ENCODE assay signal across 24 mouse cellular contexts in genomic region chr12:76047921-76048320, GRCm38 (mm10).
DNase-seq lines count a peak whose midpoint lies in the region; ATAC-seq and TF ChIP-seq lines count a peak whose summit lies in the region.
"Had no signal": no experiment of that assay in that cellular context is flagged by ENCODE, and none has a peak within 500 bp of the region (broad histone marks: within the 10 kb centered on the region; RNA-seq: fewer than 3 reads in every experiment).

No protein-coding gene starts in this region.

- H3K36me3 ChIP-seq in lung, embryonic 14.5 days (ENCODE audit: insufficient read depth), result peaks cover 40% of the 10 kb centered on the region
- H3K36me3 ChIP-seq: G1E had no signal

- H3K9ac ChIP-seq in lung, embryonic 14.5 days, result no peak overlapping the region
- H3K9ac ChIP-seq: embryonic facial prominence, embryonic 12.5 days; forebrain, embryonic 13.5 days; forebrain, embryonic 15.5 days had no signal

- H3K27me3 ChIP-seq in lung, embryonic 14.5 days (ENCODE audit: insufficient read depth, low read length), result no peaks in the 10 kb centered on the region
- H3K27me3 ChIP-seq: CH12.LX; embryonic facial prominence, embryonic 12.5 days; forebrain, embryonic 13.5 days; forebrain, embryonic 15.5 days had no signal

- no peak overlapping the region for H3K4me3 ChIP-seq in lung, embryonic 14.5 days (ENCODE audit: low read depth, low read length)
- H3K4me3 ChIP-seq: embryonic facial prominence, embryonic 12.5 days; forebrain, embryonic 13.5 days; forebrain, embryonic 15.5 days had no signal

- no peaks in the 10 kb centered on the region for H3K4me1 ChIP-seq in lung, embryonic 14.5 days (ENCODE audit: insufficient read depth)
- H3K4me1 ChIP-seq: embryonic facial prominence, embryonic 12.5 days; forebrain, embryonic 13.5 days; forebrain, embryonic 15.5 days had no signal

- ATAC-seq in lung, embryonic 14.5 days (ENCODE audit: insufficient read depth), result no peak; the same call in 1 of the 2 replicates
- ATAC-seq: CD4-positive, CD25-positive, alpha-beta regulatory T cell, adult 4 months; forebrain, embryonic 13.5 days; forebrain, embryonic 15.5 days had no signal

- H3K27ac ChIP-seq in lung, embryonic 14.5 days (ENCODE audit: low read depth), result no peak overlapping the region
- H3K27ac ChIP-seq: embryonic facial prominence, embryonic 12.5 days; forebrain, embryonic 13.5 days; forebrain, embryonic 15.5 days had no signal

- no peak overlapping the region for H3K4me2 ChIP-seq in lung, embryonic 14.5 days
- H3K4me2 ChIP-seq: embryonic facial prominence, embryonic 12.5 days; forebrain, embryonic 13.5 days; forebrain, embryonic 15.5 days had no signal

- DNase-seq in lung, embryonic 14.5 days, result peak; percentile 13
- DNase-seq in lung, postnatal 4 days, result no peak
- peak; percentile 4 for DNase-seq in lung, postnatal 10 days
- DNase-seq in lung, postnatal 14 days, result no peak
- peak; percentile 47 for DNase-seq in lung, postnatal 36 days
- DNase-seq in testis, postnatal 10 days (ENCODE audit: low spot score), result no peak
- DNase-seq in layer of hippocampus, adult 18-20 months (ENCODE audit: low spot score in 2 of 2), result no peak
- DNase-seq: adrenal gland, adult 2 months; adrenal gland, postnatal 10 days; adrenal gland, postnatal 25 days; B cell, adult 2 months; cerebellum, adult 11 months; cerebellum, adult 18-20 months; cerebellum, adult 8-10 months; cerebellum, adult 9-11 months; cerebellum, postnatal 14 days; cerebellum, postnatal 36 days; embryo, embryonic 11 days had no signal

- no peak for TF ChIP-seq CTCF in lung, embryonic 14.5 days (IDR thresholded peaks at IDR 0.05; ENCODE audit: low read depth)

- no peaks in the 10 kb centered on the region for H3K9me3 ChIP-seq in lung, embryonic 14.5 days (ENCODE audit: low read depth, low read length)
- H3K9me3 ChIP-seq: embryonic facial prominence, embryonic 12.5 days; forebrain, embryonic 13.5 days; forebrain, embryonic 15.5 days; G1E had no signal

- 44% methylated on average over 3 of the region's 3 CpGs for WGBS in lung, embryonic 14.5 days

Comparison
In these comparisons a context has a peak if more than half of its experiments do, and no peak if none do; other contexts are left out.
1. DNase-seq: peak in lung, embryonic 14.5 days (single experiment), lung, postnatal 10 days (single experiment) and lung, postnatal 36 days (single experiment); none in lung, postnatal 4 days (0 of 2), lung, postnatal 14 days (single experiment), testis, postnatal 10 days (single experiment) and layer of hippocampus, adult 18-20 months (0 of 2).